Mouse (Mus musculus): ENCODE measurements around the gene Fbxw26. TPM values are rescaled to one million over a fixed set of nuclear protein-coding genes. Genes with fewer than 3 reads are reported as not detected.
"Not testable (repeated sequence)": the region's sequence is repeated elsewhere in the genome, so short reads cannot be mapped to it uniquely, and the experiment has no call there.

The Fbxw26 gene
- polyA plus RNA-seq (2015; fragmentation: Nextera tagmentation; extraction: Ambion mirVana) = not detected in 2 replicates

GRCm38 (mm10) chr9:109745989-109746388 lies at the start of gene Fbxw26:
Fbxw26 (minus strand) TSS chr9:109746089.
- not testable (repeated sequence) for H3K9me3 ChIP-seq (ENCODE audit: control insufficient read depth); ATAC-seq; H3K9ac ChIP-seq (ENCODE audit: low read depth, low read length); H3K27me3 ChIP-seq (replicated peaks; ENCODE audit: control insufficient read depth, insufficient read depth, low read length); H3K4me1 ChIP-seq (replicated peaks; ENCODE audit: control insufficient read depth, insufficient read depth, low read length); H3K36me3 ChIP-seq (ENCODE audit: control insufficient read depth, insufficient read depth); H3K27ac ChIP-seq (ENCODE audit: low read depth, low read length); H3K4me2 ChIP-seq (replicated peaks; ENCODE audit: low read depth); H3K4me3 ChIP-seq (ENCODE audit: low read depth, low read length)
- WGBS = 87% methylated on average over 3 of the region's 3 CpGs

- Histone ChIP-seq H3K27ac (ENCODE audit: low read depth, low read length) (no peak overlapping the region), H3K4me1 (replicated peaks; ENCODE audit: control insufficient read depth, insufficient read depth, low read length) (no peaks in the 10 kb centered on the region), H3K4me2 (replicated peaks; ENCODE audit: low read depth) (no peak overlapping the region), H3K9me3 (ENCODE audit: control insufficient read depth) (no peaks in the 10 kb centered on the region), H3K9ac (ENCODE audit: low read depth, low read length) (no peak overlapping the region), H3K36me3 (ENCODE audit: control insufficient read depth, insufficient read depth) (no peaks in the 10 kb centered on the region), H3K27me3 (replicated peaks; ENCODE audit: control insufficient read depth, insufficient read depth, low read length) (no peaks in the 10 kb centered on the region), H3K4me3 (ENCODE audit: low read depth, low read length) (no peak overlapping the region)
- WGBS = 72% methylated on average over 2 of the region's 2 CpGs
- no peak for ATAC-seq
- TF ChIP-seq CTCF (IDR thresholded peaks at IDR 0.05; ENCODE audit: low read depth) = no peak
Observed at GRCm38 (mm10) chr9:109795221-109795620, 49.3 kb upstream of the Fbxw26 start.

- H3K4me2 ChIP-seq (replicated peaks; ENCODE audit: low read depth); H3K36me3 ChIP-seq (ENCODE audit: control insufficient read depth, insufficient read depth); H3K9me3 ChIP-seq (ENCODE audit: control insufficient read depth); H3K4me1 ChIP-seq (replicated peaks; ENCODE audit: control insufficient read depth, insufficient read depth, low read length); ATAC-seq; H3K4me3 ChIP-seq (ENCODE audit: low read depth, low read length); H3K27me3 ChIP-seq (replicated peaks; ENCODE audit: control insufficient read depth, insufficient read depth, low read length); H3K27ac ChIP-seq (ENCODE audit: low read depth, low read length); H3K9ac ChIP-seq (ENCODE audit: low read depth, low read length): not testable (repeated sequence)
- WGBS = 81% methylated on average over 4 of the region's 4 CpGs
Observed at GRCm38 (mm10) chr9:109790570-109790969, 44.7 kb upstream of the Fbxw26 start, which contains the start of gene Fbxw27. Fbxw27 (minus strand) TSS chr9:109790670.

GRCm38 (mm10) chr9:109766841-109767240 lies 21.0 kb upstream of the Fbxw26 start:
- H3K4me2 ChIP-seq (replicated peaks; ENCODE audit: low read depth); ATAC-seq; H3K9ac ChIP-seq (ENCODE audit: low read depth, low read length); H3K27me3 ChIP-seq (replicated peaks; ENCODE audit: control insufficient read depth, insufficient read depth, low read length); H3K9me3 ChIP-seq (ENCODE audit: control insufficient read depth); H3K27ac ChIP-seq (ENCODE audit: low read depth, low read length); H3K36me3 ChIP-seq (ENCODE audit: control insufficient read depth, insufficient read depth); H3K4me3 ChIP-seq (ENCODE audit: low read depth, low read length); H3K4me1 ChIP-seq (replicated peaks; ENCODE audit: control insufficient read depth, insufficient read depth, low read length): not testable (repeated sequence)
- WGBS = 80% methylated on average over 1 of the region's 1 CpGs

GRCm38 (mm10) chr9:109702600-109702999 lies 43.3 kb downstream of the Fbxw26 start, which contains the start of gene Fbxw18:
Fbxw18 (minus strand) TSS chr9:109702700.
- not testable (repeated sequence) for H3K36me3 ChIP-seq (ENCODE audit: control insufficient read depth, insufficient read depth); H3K4me1 ChIP-seq (replicated peaks; ENCODE audit: control insufficient read depth, insufficient read depth, low read length); H3K4me2 ChIP-seq (replicated peaks; ENCODE audit: low read depth); H3K9me3 ChIP-seq (ENCODE audit: control insufficient read depth); H3K9ac ChIP-seq (ENCODE audit: low read depth, low read length); H3K27me3 ChIP-seq (replicated peaks; ENCODE audit: control insufficient read depth, insufficient read depth, low read length); H3K27ac ChIP-seq (ENCODE audit: low read depth, low read length); H3K4me3 ChIP-seq (ENCODE audit: low read depth, low read length); ATAC-seq
- WGBS = 81% methylated on average over 4 of the region's 4 CpGs

- WGBS = 0% methylated on average over 1 of the region's 1 CpGs
- Histone ChIP-seq H3K4me3 (ENCODE audit: low read depth, low read length) (no peak overlapping the region), H3K9me3 (ENCODE audit: control insufficient read depth) (no peaks in the 10 kb centered on the region), H3K27me3 (replicated peaks; ENCODE audit: control insufficient read depth, insufficient read depth, low read length) (no peaks in the 10 kb centered on the region), H3K36me3 (ENCODE audit: control insufficient read depth, insufficient read depth) (no peaks in the 10 kb centered on the region), H3K4me1 (replicated peaks; ENCODE audit: control insufficient read depth, insufficient read depth, low read length) (no peaks in the 10 kb centered on the region), H3K27ac (ENCODE audit: low read depth, low read length) (no peak overlapping the region), H3K4me2 (replicated peaks; ENCODE audit: low read depth) (no peak overlapping the region), H3K9ac (ENCODE audit: low read depth, low read length) (no peak overlapping the region)
- TF ChIP-seq CTCF (IDR thresholded peaks at IDR 0.05; ENCODE audit: low read depth) = peak; percentile 69
- ATAC-seq = no peak
Observed at GRCm38 (mm10) chr9:109685299-109685698, 60.6 kb downstream of the Fbxw26 start.

Other genes starting within 250 kb of the Fbxw26 start
- gene Fbxw15, start 177.8 kb downstream of the Fbxw26 start, polyA plus RNA-seq (2015; fragmentation: Nextera tagmentation; extraction: Ambion mirVana) = not detected in 2 replicates
- not detected in 2 replicates for gene Fbxw24, start 120.0 kb downstream of the Fbxw26 start, polyA plus RNA-seq (2015; fragmentation: Nextera tagmentation; extraction: Ambion mirVana)
- not detected in 2 replicates for gene Fbxw25, start 81.4 kb downstream of the Fbxw26 start, polyA plus RNA-seq (2015; fragmentation: Nextera tagmentation; extraction: Ambion mirVana)
- not detected in 2 replicates for gene Fbxw18, start 43.4 kb downstream of the Fbxw26 start, polyA plus RNA-seq (2015; fragmentation: Nextera tagmentation; extraction: Ambion mirVana)
- gene Fbxw27, start 44.6 kb upstream of the Fbxw26 start, polyA plus RNA-seq (2015; fragmentation: Nextera tagmentation; extraction: Ambion mirVana) = not detected in 2 replicates
- 3.0 and 3.3 TPM in 2 replicates for gene Spink8, start 66.2 kb upstream of the Fbxw26 start, polyA plus RNA-seq (2015; fragmentation: Nextera tagmentation; extraction: Ambion mirVana)
- 54.6 and 58.0 TPM in 2 replicates for gene Nme6, start 86.7 kb upstream of the Fbxw26 start, polyA plus RNA-seq (2015; fragmentation: Nextera tagmentation; extraction: Ambion mirVana)
- gene Camp, start 103.5 kb upstream of the Fbxw26 start, polyA plus RNA-seq (2015; fragmentation: Nextera tagmentation; extraction: Ambion mirVana) = 1.3 TPM in 2 replicates
- gene Cdc25a, start 129.5 kb upstream of the Fbxw26 start, polyA plus RNA-seq (2015; fragmentation: Nextera tagmentation; extraction: Ambion mirVana) = 21.3 and 25.9 TPM in 2 replicates
- 26.0 and 28.4 TPM in 2 replicates for gene Map4, start 185.4 kb upstream of the Fbxw26 start, polyA plus RNA-seq (2015; fragmentation: Nextera tagmentation; extraction: Ambion mirVana)

Data from intestine, postnatal 0 days (tissue).